Mouse (Mus musculus) embryonic facial prominence, embryonic 10.5 days (tissue): Measurements from ENCODE around the gene Gng4. TPM values are rescaled to one million over a fixed set of nuclear protein-coding genes. Genes with fewer than 3 reads are reported as not detected.
A peak's percentile ranks its signal among the peaks of the same experiment; 100 is the strongest.

Experiments used
- DNase-seq: peaks from one replicate; pipeline ENCODE4 v3.0.0-alpha.2; 2017; ENCODE audit warnings: low spot score
- H3K27ac ChIP-seq: fragments of 300-500 bp; sonication (generic); replicated peaks from 2 replicates; pipeline ENCODE4 v1.5.1; 2016; ENCODE audit warnings: mild to moderate bottlenecking
- H3K27me3 ChIP-seq: fragments of 300-500 bp; sonication (generic); replicated peaks from 2 replicates; pipeline ENCODE4 v1.6.1; 2016; ENCODE audit warnings: low read depth, mild to moderate bottlenecking; ENCODE audit not compliant: poor library complexity, severe bottlenecking
- H3K36me3 ChIP-seq: fragments of 300-500 bp; sonication (generic); replicated peaks from 2 replicates; pipeline ENCODE4 v1.6.1; 2016; ENCODE audit warnings: mild to moderate bottlenecking, moderate library complexity
- H3K4me1 ChIP-seq: fragments of 300-500 bp; sonication (generic); 2 replicates; pipeline ENCODE4 v1.6.1; 2016
- H3K4me3 ChIP-seq: fragments of 300-500 bp; sonication (generic); 2 replicates; pipeline ENCODE4 v1.5.1; 2016; ENCODE audit warnings: mild to moderate bottlenecking, moderate library complexity
- H3K9me3 ChIP-seq: fragments of 300-500 bp; sonication (generic); 2 replicates; pipeline ENCODE4 v1.6.1; 2016; ENCODE audit warnings: mild to moderate bottlenecking
- WGBS: fragments of 180-500 bp; shearing (Covaris S2); methylation state at CpG from one replicate; pipeline ENCODE4 v1.1.7; 2016; 5-methylcytosine and 5-hydroxymethylcytosine counted together
- polyA plus RNA-seq: library from polyadenylated mRNA; unstranded; fragments of >200 nt; fragmentation: Nextera tagmentation; extraction: Ambion mirVana; gene quantifications from 2 replicates; pipeline ENCODE4 v1.2.1, GENCODE M21; 2016

The Gng4 gene
- polyA plus RNA-seq, 1 experiment from 2014 or later = 0.42 TPM

DNA sequence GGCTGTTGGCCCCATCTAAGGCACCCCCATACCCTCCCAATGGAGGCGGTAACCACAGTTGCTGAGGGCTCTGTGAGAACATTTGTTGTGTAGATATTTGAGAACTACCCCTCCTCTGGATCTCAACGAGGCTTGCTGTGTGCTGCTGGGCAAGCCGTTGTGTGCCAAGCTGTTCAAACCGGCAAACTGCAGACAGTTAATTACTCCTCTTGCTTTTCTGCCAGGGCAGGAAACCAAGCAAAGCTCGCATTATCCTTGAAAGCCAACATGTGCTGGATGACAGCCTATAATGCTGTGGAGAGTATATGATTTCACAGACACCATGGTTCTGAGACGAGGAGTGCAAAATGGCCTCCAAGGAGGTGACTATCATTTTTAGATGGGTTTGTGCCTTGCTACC, 42.7 kb downstream of the Gng4 start:
- no peak overlapping the region for H3K27ac ChIP-seq

DNA sequence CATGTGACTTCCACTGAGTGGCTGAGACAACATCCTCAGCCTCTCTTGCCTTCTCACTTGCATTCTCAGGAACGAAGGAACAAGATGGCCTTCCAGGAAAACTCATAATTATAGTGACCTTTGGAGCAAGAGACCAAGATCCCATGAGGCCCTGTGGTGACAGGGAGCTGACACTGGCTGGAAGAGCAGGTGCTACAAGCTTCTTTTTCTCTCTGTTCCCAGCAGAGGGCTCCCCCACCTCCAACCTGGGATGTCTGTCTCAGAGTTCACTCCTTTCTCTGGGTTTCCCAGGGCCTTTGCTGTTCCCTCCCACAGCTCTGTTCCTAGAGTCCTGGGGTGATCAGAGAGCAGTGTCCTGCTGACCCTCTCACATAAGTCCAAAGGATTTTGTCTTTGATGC, 44.3 kb downstream of the Gng4 start:
- no peak for DNase-seq
- 40% methylated on average over 1 of the region's 1 CpGs for WGBS
- no peaks in the 10 kb centered on the region for H3K9me3 ChIP-seq
- no peaks in the 10 kb centered on the region for H3K36me3 ChIP-seq
- no peak overlapping the region for H3K27ac ChIP-seq
- no peaks in the 10 kb centered on the region for H3K27me3 ChIP-seq
- no peaks in the 10 kb centered on the region for H3K4me1 ChIP-seq
- H3K4me3 ChIP-seq = no peak overlapping the region

More for the DNA sequence above, 42.7 kb downstream of the Gng4 start:
- Histone ChIP-seq H3K9me3 (no peaks in the 10 kb centered on the region), H3K4me1 (no peaks in the 10 kb centered on the region), H3K27me3 (no peaks in the 10 kb centered on the region), H3K4me3 (no peak overlapping the region), H3K36me3 (no peaks in the 10 kb centered on the region)
- DNase-seq = no peak
- 86% methylated on average over 6 of the region's 6 CpGs for WGBS

GRCm38 (mm10) chr13:13830469-13831074, 46.7 kb downstream of the Gng4 start:
- Histone ChIP-seq H3K36me3 (no peaks in the 10 kb centered on the region), H3K4me3 (no peak overlapping the region), H3K27me3 (no peaks in the 10 kb centered on the region), H3K4me1 (no peaks in the 10 kb centered on the region), H3K9me3 (no peaks in the 10 kb centered on the region), H3K27ac (no peak overlapping the region)
- no peak for DNase-seq
- 43% methylated on average over 4 of the region's 4 CpGs for WGBS

GRCm38 (mm10) chr13:13835180-13835579, 51.3 kb downstream of the Gng4 start:
- Histone ChIP-seq H3K9me3 (peaks cover 12% of the 10 kb centered on the region), H3K4me3 (no peak overlapping the region), H3K4me1 (no peaks in the 10 kb centered on the region), H3K36me3 (no peaks in the 10 kb centered on the region), H3K27me3 (no peaks in the 10 kb centered on the region), H3K27ac (no peak overlapping the region)
- DNase-seq = peak; percentile 16
- 62% methylated on average over 2 of the region's 2 CpGs for WGBS

- no peaks in the 10 kb centered on the region for H3K9me3 ChIP-seq
- H3K27ac ChIP-seq = no peak overlapping the region
- no peak for DNase-seq
- no peak overlapping the region for H3K4me3 ChIP-seq
- H3K36me3 ChIP-seq = no peaks in the 10 kb centered on the region
- H3K27me3 ChIP-seq = no peaks in the 10 kb centered on the region
- H3K4me1 ChIP-seq = no peaks in the 10 kb centered on the region
- 60% methylated on average over 4 of the region's 4 CpGs for WGBS
These were observed 61.2 kb downstream of the Gng4 start for GRCm38 (mm10) chr13:13845021-13845420.

DNA sequence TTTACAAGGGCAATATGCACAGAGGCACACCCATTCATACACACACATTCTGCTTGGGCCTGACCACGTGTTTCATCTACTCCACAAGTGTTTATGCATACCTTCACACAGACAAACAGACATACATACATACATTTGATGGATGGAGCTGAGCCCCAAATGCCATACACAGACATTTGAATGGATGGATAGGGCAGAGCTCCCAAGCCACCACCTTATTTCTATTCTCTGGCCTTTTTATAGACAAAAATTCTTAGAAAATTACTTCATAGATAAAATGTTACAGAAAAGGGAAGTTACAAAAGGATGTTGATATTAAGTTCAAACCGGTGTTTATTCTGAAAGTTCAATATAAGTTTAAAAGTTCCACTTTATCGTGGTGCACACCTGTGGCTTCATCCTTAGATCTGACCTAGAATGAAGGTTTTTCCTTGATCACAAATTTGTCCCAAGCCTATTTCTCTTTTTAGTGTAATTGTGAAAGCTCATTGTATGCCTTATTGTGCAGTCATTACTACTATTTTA, 63.3 kb downstream of the Gng4 start:
- Histone ChIP-seq H3K36me3 (no peaks in the 10 kb centered on the region), H3K27me3 (no peaks in the 10 kb centered on the region), H3K9me3 (no peaks in the 10 kb centered on the region), H3K27ac (no peak overlapping the region), H3K4me3 (no peak overlapping the region), H3K4me1 (no peaks in the 10 kb centered on the region)
- no peak for DNase-seq
- 82% methylated on average over 3 of the region's 3 CpGs for WGBS

DNA sequence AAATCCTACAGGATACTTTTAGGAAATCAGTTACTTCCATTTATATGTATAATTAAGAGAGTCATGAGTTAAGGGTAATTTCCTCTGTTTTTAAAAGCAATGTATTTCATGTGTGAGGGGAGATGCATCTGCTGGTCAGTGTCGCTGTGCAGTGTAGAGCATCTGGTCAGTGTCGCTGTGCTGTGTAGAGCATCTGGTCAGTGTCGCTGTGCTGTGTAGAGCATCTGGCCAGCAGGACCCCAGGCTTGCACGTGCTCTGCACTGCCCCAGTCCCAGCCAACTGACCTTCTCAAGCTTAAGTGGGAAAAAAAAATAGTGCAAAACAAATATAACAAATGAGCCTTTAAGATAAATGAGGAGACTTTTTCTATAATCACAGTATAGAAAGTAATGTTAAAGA, 73.3 kb downstream of the Gng4 start:
- H3K9me3 ChIP-seq = no peaks in the 10 kb centered on the region
- H3K4me3 ChIP-seq = no peak overlapping the region
- no peaks in the 10 kb centered on the region for H3K27me3 ChIP-seq
- WGBS = 66% methylated on average over 4 of the region's 4 CpGs
- no peaks in the 10 kb centered on the region for H3K4me1 ChIP-seq
- no peak overlapping the region for H3K27ac ChIP-seq
- no peaks in the 10 kb centered on the region for H3K36me3 ChIP-seq
- no peak for DNase-seq

DNA sequence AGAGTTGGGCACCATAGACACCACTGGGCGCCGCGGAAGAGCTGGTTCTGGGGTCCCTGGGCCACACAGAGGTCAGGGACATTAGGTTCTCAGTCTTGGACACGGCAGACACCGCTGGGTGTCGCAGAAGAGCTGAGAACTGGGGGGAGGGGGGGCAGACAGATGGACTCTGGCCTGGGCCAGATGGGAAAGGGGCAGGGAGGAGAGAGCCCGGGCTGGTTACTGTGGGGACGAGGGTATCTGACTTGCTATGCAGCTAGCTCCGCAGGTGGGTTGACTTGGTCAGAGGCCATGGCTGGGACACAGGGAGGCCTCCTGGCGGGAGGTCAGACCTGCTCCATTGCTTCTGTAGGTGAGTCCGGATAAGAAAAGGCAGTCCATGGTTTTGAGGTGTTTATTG, 78.5 kb downstream of the Gng4 start:
- DNase-seq = no peak
- Histone ChIP-seq H3K9me3 (no peaks in the 10 kb centered on the region), H3K4me3 (no peak overlapping the region), H3K27ac (no peak overlapping the region; the same call in 1 of the 2 replicates), H3K36me3 (no peaks in the 10 kb centered on the region), H3K27me3 (no peaks in the 10 kb centered on the region), H3K4me1 (peaks cover 5% of the 10 kb centered on the region; the same call in 1 of the 2 replicates)
- WGBS = 55% methylated on average over 11 of the region's 11 CpGs

DNA sequence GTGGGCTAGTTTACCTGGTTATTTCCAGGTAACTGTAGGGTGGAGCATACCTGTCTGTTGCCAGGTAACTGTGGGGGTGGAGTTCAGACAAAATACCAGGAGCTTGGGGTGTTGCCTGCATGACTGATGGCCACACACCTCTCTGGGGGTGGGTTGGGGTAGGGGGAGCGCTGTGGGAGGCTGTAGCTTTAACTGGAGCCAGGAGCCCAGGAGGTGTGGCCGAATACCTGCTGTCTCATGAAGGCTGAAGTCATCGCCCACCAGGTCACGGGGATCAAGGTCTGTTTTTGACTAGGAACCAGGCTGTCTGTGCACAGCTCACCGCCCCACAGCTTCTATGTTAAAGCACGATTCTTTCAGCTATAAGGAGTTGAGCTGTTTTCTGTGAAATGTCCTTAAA, 79.1 kb downstream of the Gng4 start:
- Histone ChIP-seq H3K4me1 (peaks cover 5% of the 10 kb centered on the region; the same call in 1 of the 2 replicates), H3K4me3 (no peak overlapping the region), H3K27ac (no peak overlapping the region), H3K9me3 (no peaks in the 10 kb centered on the region), H3K27me3 (no peaks in the 10 kb centered on the region), H3K36me3 (no peaks in the 10 kb centered on the region)
- 45% methylated on average over 6 of the region's 6 CpGs for WGBS
- peak; percentile 12 for DNase-seq

DNA sequence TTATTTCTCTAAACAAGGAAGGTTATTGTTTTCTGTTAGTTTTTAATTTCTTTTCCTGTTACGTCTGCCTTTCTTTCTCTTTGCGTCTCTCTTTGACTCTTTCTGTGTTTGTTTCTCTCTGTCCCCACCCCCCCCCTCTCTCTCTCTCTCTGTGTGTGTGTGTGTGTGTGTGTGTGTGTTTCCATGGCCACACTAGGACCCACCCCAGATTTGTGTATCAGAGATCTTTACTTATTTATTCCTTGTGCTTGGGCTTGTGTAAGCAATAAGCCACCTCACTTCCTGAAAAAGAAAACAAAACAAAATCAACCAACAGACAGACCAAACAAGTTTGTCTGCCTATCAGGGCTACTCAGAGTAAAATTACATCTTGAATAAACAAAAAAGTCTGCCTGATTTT, 82.5 kb downstream of the Gng4 start:
- Histone ChIP-seq H3K27ac (no peak overlapping the region), H3K36me3 (no peaks in the 10 kb centered on the region), H3K9me3 (no peaks in the 10 kb centered on the region), H3K4me3 (no peak overlapping the region), H3K27me3 (no peaks in the 10 kb centered on the region), H3K4me1 (peaks cover 5% of the 10 kb centered on the region; the same call in 1 of the 2 replicates)
- WGBS = 68% methylated on average over 2 of the region's 2 CpGs
- no peak for DNase-seq

DNA sequence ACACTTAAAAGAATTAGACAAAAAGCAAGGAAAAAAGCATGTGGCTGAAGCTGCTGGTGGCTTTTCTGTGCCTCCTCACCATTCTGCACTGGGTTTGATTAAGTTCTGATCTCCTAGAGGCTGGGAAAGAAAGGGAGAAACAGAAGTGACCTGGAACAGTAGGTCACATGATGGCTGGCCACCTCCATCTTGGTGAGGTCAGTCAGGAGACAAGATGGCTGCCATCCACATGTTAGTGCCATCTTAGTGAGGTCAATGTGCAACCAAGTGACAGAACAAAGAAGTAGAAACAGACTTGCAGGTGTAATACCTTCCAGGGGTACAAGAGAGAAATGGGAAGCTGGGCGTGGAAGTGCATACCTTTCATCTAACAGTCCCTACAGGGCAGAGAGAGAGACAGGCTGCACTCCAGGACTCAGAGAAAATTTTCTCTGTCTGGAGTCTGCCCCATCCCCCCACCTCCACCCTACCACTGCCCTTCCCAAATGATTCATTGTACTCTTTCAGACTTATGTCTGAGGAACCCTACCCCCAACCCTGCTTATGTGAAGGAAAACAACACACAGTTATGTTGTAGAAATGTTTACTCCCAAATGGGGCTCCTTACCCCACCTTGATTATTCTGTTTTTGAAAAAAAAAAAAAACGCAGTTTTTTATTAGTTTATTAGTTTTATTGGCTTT, 83.4 kb downstream of the Gng4 start:
- Histone ChIP-seq H3K27ac (no peak overlapping the region), H3K4me3 (no peak overlapping the region), H3K36me3 (no peaks in the 10 kb centered on the region), H3K4me1 (peaks cover 5% of the 10 kb centered on the region; the same call in 1 of the 2 replicates), H3K9me3 (no peaks in the 10 kb centered on the region), H3K27me3 (no peaks in the 10 kb centered on the region)
- DNase-seq = peak; percentile 20
- WGBS = 81% methylated on average over 2 of the region's 2 CpGs

GRCm38 (mm10) chr13:13867922-13868321, 84.1 kb downstream of the Gng4 start:
- Histone ChIP-seq H3K36me3 (no peaks in the 10 kb centered on the region), H3K9me3 (no peaks in the 10 kb centered on the region), H3K27me3 (no peaks in the 10 kb centered on the region), H3K4me3 (no peak overlapping the region), H3K4me1 (peaks cover 2% of the 10 kb centered on the region; the same call in 1 of the 2 replicates), H3K27ac (no peak overlapping the region)
- peak; percentile 45 for DNase-seq
- 27% methylated on average over 3 of the region's 3 CpGs for WGBS
